Mouse (Mus musculus) heart, embryonic 15.5 days (tissue): Measurements from ENCODE around the gene Pah. TPM values are rescaled to one million over a fixed set of nuclear protein-coding genes. Genes with fewer than 3 reads are reported as not detected.

ENCODE experiments used
- ATAC-seq: fragments of 200-750 bp; cut with Nextera tagmentation; replicated peaks from 2 replicates; pipeline ENCODE4 v1.8.0; 2017; ENCODE audit warnings: low read depth, moderate TSS enrichment; ENCODE audit not compliant: insufficient number of reproducible peaks, insufficient read depth, low FRiP score
- H3K27ac ChIP-seq: fragments of 300-500 bp; sonication (generic); 2 replicates; pipeline ENCODE4 v1.5.1; 2015; ENCODE audit warnings: mild to moderate bottlenecking, inconsistent platforms
- H3K27me3 ChIP-seq: fragments of 300-500 bp; sonication (generic); 2 replicates; pipeline ENCODE4 v1.6.1; 2015; ENCODE audit warnings: inconsistent platforms
- H3K36me3 ChIP-seq: fragments of 300-500 bp; sonication (generic); 2 replicates; pipeline ENCODE4 v1.6.1; 2015; ENCODE audit warnings: mild to moderate bottlenecking, inconsistent platforms
- H3K4me1 ChIP-seq: fragments of 300-500 bp; sonication (generic); replicated peaks from 2 replicates; pipeline ENCODE4 v1.6.1; 2015; ENCODE audit warnings: inconsistent platforms
- H3K4me2 ChIP-seq: fragments of 300-500 bp; sonication (generic); 2 replicates; pipeline ENCODE4 v1.6.1; 2015; ENCODE audit warnings: inconsistent platforms, mild to moderate bottlenecking, moderate library complexity
- H3K4me3 ChIP-seq: fragments of 300-500 bp; sonication (generic); 2 replicates; pipeline ENCODE4 v1.5.1; 2015; ENCODE audit warnings: mild to moderate bottlenecking, inconsistent platforms
- H3K9ac ChIP-seq: fragments of 300-500 bp; sonication (generic); 2 replicates; pipeline ENCODE4 v1.6.1; 2015; ENCODE audit warnings: mild to moderate bottlenecking, inconsistent platforms
- H3K9me3 ChIP-seq: fragments of 300-500 bp; sonication (generic); replicated peaks from 2 replicates; pipeline ENCODE4 v1.6.1; 2016; ENCODE audit warnings: inconsistent platforms
- WGBS: fragments of 180-500 bp; shearing (Covaris S2); methylation state at CpG from one replicate; pipeline ENCODE4 v1.1.7; 2015; ENCODE audit warnings: mixed read lengths; 5-methylcytosine and 5-hydroxymethylcytosine counted together
- polyA plus RNA-seq: library from polyadenylated mRNA; unstranded; fragments of >200 nt; fragmentation: Nextera tagmentation; extraction: Ambion mirVana; gene quantifications from 2 replicates; pipeline ENCODE4 v1.2.1, GENCODE M21; 2015

The Pah gene
- polyA plus RNA-seq, 1 experiment from 2014 or later = not detected

DNA sequence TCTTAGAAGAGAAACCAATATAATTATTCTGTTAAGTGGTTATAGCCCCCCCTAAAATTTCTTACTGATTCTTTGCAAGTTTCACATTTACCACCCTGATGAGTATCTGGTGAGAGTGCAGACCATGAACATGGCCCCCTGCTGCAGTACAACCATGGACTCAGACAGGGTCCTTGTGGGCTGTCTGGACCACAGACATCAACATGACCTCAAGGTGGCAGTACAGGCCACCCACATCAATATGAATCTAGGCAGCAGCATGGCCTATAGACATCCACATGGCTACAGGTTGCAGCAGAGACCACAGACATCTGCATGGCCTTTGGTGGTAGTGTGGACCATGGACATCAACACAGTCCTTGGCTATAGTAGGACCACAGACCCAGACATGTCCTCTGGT, 8.5 kb upstream of the Pah start:
- H3K9me3 ChIP-seq = no peaks in the 10 kb centered on the region
- H3K27ac ChIP-seq = no peak overlapping the region
- no peaks in the 10 kb centered on the region for H3K36me3 ChIP-seq
- H3K27me3 ChIP-seq = no peaks in the 10 kb centered on the region
- H3K4me3 ChIP-seq = no peak overlapping the region
- H3K9ac ChIP-seq = no peak overlapping the region
- no peaks in the 10 kb centered on the region for H3K4me1 ChIP-seq
- ATAC-seq = no peak
- H3K4me2 ChIP-seq = no peak overlapping the region

DNA sequence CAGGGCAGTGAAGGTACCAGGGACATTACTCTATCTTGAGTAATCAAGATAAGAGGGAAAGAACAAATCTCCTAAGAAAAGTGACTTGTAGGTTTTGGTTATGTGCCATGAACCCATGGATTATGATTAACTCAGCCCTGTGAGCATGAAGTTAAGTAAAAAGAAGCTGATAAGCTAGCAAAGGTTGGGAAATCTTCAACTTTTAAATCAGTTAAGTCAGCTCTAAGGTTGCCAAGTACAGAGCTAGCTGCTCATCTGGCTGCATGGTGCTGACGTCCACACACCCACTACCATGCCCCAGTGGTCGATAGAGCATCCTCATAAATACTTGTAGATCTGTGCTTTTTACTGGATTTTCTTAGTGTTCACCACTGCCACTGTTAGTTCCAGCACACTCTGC, 3.0 kb upstream of the Pah start:
- Histone ChIP-seq H3K9me3 (no peaks in the 10 kb centered on the region), H3K4me2 (no peak overlapping the region), H3K27ac (no peak overlapping the region), H3K4me1 (no peaks in the 10 kb centered on the region), H3K9ac (no peak overlapping the region), H3K4me3 (no peak overlapping the region), H3K36me3 (no peaks in the 10 kb centered on the region), H3K27me3 (no peaks in the 10 kb centered on the region)
- ATAC-seq = no peak
- WGBS = 71% methylated on average over 2 of the region's 2 CpGs

DNA sequence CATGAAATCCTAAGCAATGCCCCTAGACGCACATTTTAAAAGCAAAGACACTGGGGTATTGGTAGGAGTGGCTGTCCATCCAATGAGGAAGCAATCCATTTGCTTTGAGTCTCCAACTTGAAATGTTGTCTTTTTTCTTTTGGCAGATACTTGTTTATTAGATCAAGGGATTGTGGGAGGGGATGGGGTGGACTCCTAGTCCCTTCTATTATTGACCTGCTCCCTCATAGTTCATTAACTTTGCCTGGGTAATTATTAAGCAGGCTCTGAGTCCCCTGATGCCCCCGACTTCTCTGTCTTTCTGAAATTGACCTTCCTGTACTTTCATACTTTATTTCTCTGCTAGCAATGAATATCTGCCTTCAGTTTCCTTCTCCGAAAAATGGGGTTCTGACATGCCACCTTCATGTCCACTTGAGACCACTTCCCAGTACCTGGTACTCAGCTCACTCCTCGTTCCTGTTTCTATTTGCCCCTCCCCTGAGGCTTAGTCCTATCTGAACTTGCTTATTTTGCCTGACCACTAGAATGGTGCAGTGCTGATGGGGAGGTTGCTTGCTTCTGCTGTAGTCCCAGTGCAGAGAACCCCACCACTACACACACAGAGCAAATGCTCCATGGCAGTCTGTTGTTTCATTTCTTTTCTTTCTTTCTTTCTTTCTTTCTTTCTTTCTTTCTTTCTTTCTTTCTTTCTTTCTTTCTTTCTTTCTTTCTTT, 1.0 kb upstream of the Pah start:
- Histone ChIP-seq H3K4me2 (no peak overlapping the region), H3K9me3 (no peaks in the 10 kb centered on the region), H3K27ac (no peak overlapping the region), H3K27me3 (no peaks in the 10 kb centered on the region), H3K4me1 (no peaks in the 10 kb centered on the region), H3K36me3 (no peaks in the 10 kb centered on the region), H3K4me3 (no peak overlapping the region), H3K9ac (no peak overlapping the region)
- no peak for ATAC-seq
- WGBS = 65% methylated on average over 4 of the region's 4 CpGs

DNA sequence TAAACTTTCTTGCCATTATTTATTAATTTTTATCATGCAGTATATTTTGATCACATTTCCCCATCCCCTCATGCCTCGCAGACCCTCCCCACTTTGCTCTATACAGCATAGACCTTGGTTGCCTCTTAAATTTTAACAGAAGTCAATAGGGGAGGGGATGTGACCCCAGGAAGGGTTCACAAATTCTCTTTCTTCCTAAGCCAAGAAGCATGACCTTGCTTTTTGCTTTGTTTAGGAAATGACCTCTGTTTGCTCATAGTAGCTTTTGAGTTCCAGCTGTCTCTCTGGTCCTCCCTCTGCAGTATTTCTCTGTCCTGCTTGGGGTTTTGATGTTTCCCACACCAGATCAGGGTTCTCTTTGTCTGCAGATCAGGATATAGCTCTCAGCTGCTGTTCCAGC, 12.6 kb downstream of the Pah start:
- WGBS = 75% methylated on average over 1 of the region's 1 CpGs
- H3K4me2 ChIP-seq = no peak overlapping the region
- no peak overlapping the region for H3K4me3 ChIP-seq
- H3K9ac ChIP-seq = no peak overlapping the region
- H3K27ac ChIP-seq = no peak overlapping the region
- no peaks in the 10 kb centered on the region for H3K36me3 ChIP-seq
- no peaks in the 10 kb centered on the region for H3K9me3 ChIP-seq
- no peak for ATAC-seq
- no peaks in the 10 kb centered on the region for H3K4me1 ChIP-seq
- H3K27me3 ChIP-seq = no peaks in the 10 kb centered on the region

DNA sequence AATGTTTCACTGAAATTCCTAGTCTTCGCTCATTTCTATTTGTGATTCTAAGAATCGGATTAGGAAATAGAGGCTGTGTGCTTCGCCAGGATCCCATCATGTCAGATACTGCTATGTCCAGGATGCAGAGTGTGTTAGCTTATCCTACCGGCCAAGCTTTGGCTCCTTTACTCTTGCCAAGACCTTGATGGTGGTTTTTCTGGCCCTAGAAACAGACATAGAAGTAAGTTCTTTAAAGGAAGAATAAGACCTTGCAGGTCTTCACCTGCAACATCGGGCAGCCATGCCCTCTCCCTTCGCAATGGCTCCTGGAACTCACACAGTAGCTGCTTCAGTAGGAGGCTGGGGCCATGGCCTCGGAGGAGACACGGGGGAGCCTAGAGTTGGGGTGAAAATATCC, 24.2 kb downstream of the Pah start:
- 82% methylated on average over 8 of the region's 8 CpGs for WGBS
- H3K4me3 ChIP-seq = no peak overlapping the region
- no peak overlapping the region for H3K9ac ChIP-seq
- no peak for ATAC-seq
- no peak overlapping the region for H3K27ac ChIP-seq
- H3K27me3 ChIP-seq = 0 out of 2 replicates have a peak, but pooled peaks cover under 1% of the 10 kb centered on the region
- no peaks in the 10 kb centered on the region for H3K36me3 ChIP-seq
- H3K9me3 ChIP-seq = no peaks in the 10 kb centered on the region
- H3K4me1 ChIP-seq = no peaks in the 10 kb centered on the region
- H3K4me2 ChIP-seq = no peak overlapping the region

DNA sequence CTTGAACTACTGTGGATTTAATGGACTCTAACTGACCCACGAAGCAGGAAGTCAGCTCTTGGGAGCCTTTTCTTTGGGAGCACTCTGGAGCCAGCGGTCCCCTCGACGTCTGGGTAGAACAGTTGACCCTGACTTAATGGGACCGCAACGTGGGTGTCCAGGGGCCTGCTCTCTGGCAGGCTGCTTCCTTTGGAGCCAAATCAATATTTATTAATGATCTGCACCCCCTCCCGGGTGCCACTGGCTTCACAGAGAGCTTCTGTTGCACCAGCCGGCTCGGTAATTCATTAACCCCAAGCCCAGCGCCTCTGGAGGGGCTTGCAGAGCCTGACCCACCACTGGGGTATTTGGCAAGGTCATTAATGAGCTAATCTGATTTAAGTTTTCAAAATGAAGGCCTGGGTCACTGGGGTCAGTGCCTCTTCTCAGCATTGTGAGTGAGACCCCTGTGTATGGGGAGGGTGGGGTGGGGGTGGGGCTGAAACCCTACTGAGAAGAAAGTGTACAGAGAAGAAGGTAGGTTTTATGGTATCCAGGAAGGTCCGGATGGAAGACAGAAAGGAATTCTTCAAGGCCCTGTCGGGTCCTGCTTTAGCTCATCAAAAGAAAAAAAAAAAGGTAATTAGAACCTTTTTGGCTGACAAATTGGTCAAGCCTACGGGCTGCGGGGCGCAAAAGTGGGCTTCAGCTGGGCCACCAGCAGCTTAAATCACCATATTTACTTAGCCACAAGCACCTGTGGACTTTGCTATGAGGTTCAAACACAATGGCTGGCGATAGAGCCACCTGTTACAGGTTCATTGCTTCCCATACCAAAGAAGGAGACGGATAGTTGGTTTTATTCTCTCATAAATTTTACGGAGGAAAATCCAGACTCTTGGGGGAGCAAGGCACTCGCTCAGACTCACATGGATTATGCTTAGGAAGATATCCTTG, 25.0 kb downstream of the Pah start:
- 56% methylated on average over 19 of the region's 19 CpGs for WGBS
- Histone ChIP-seq H3K36me3 (no peaks in the 10 kb centered on the region), H3K27me3 (0 out of 2 replicates have a peak, but pooled peaks cover 9% of the 10 kb centered on the region), H3K4me3 (no peak overlapping the region), H3K9me3 (no peaks in the 10 kb centered on the region), H3K4me1 (no peaks in the 10 kb centered on the region), H3K9ac (no peak overlapping the region), H3K4me2 (no peak overlapping the region), H3K27ac (no peak overlapping the region)
- no peak for ATAC-seq

DNA sequence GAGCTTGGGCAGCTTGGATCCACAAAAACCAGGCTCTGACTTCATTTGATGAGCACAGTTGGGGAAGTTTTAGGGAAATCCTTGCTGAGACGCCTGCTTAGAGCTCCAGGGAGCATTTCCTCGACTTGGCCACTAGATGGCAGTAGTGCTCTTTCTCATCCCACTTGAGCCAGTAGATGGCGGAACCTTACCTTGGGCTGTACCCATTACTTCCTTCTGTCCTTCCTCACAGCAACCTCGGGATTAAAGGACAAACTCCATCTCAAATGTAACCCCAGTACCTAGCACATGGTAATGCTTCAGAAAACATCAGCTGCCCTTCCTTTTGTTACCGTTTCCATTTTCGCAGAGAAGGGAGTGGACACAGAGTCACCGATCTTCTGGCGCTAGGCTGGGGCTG, 31.1 kb downstream of the Pah start:
- Histone ChIP-seq H3K36me3 (no peaks in the 10 kb centered on the region), H3K9me3 (no peaks in the 10 kb centered on the region), H3K9ac (no peak overlapping the region), H3K4me3 (no peak overlapping the region), H3K27me3 (0 out of 2 replicates have a peak, but pooled peaks cover 14% of the 10 kb centered on the region), H3K27ac (no peak overlapping the region), H3K4me1 (no peaks in the 10 kb centered on the region), H3K4me2 (peak overlapping the region; percentile 34; the same call in 1 of the 2 replicates)
- WGBS = 29% methylated on average over 8 of the region's 8 CpGs
- no peak for ATAC-seq

DNA sequence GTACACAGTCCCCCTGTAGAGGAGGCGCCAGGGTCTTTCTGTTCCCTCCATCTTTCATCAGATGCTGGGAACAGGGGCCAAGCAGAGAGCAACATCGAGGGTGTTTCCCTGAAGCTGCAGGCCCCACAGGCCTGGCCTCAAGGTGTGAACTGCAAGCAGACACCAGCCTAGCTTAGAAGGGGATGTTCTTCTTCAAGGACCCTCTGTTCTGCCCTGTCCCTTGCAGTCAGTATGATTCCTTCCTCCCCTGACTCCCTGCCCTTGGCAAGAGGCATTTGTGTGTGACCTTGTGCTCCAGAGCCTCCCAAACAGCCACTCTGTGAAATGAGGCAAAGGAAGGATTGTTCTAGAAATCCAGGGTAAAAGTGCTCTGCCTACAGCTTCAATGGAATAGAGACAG, 34.8 kb downstream of the Pah start:
- Histone ChIP-seq H3K9me3 (no peaks in the 10 kb centered on the region), H3K9ac (no peak overlapping the region), H3K4me3 (no peak overlapping the region), H3K27ac (no peak overlapping the region), H3K4me2 (no peak overlapping the region), H3K36me3 (no peaks in the 10 kb centered on the region), H3K27me3 (0 out of 2 replicates have a peak, but pooled peaks cover 6% of the 10 kb centered on the region), H3K4me1 (no peaks in the 10 kb centered on the region)
- WGBS = 51% methylated on average over 2 of the region's 2 CpGs
- ATAC-seq = no peak

DNA sequence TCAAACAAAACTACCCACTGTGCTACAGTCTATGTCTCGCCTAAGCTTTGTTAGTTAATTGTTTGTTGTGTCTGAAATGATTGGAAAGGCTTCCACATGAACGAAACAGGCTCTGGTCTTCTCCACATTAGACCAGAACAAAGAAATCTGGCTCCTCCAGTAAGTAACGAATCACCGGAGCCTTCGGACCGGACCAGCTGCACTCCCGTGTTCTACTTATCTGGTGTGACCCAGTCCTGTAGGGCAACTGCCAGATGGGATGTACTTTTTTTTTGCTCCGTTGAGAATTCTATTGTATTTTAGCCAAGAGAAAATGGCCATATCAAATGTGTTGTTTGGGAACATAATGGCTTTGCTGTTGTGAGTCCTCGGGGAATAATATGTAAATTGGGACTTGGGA, 42.2 kb downstream of the Pah start:
- Histone ChIP-seq H3K9ac (no peak overlapping the region), H3K36me3 (no peaks in the 10 kb centered on the region), H3K9me3 (no peaks in the 10 kb centered on the region), H3K27ac (no peak overlapping the region), H3K4me1 (no peaks in the 10 kb centered on the region), H3K4me2 (no peak overlapping the region), H3K4me3 (no peak overlapping the region), H3K27me3 (no peaks in the 10 kb centered on the region)
- WGBS = 73% methylated on average over 9 of the region's 9 CpGs
- ATAC-seq = no peak

DNA sequence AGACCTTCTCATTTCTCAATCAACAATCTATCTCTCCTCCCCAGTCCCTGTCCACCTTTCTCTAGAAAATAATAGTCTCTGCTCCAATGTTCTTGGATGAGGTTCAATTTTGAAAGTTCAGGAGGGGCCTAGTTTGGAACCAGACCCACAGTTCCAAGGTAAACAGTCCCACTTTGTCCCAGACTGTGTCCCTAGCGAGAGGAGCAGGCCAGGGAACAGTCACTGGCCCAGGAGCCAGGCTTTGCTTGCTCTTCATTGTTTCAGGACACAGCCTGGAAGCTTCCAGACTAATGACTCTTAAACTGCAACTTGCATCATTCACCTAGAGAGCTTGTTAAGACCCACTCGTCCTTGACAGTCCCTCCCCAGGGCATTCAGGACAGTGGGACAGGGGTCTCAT, 44.1 kb downstream of the Pah start:
- H3K9ac ChIP-seq = no peak overlapping the region
- no peaks in the 10 kb centered on the region for H3K27me3 ChIP-seq
- H3K4me1 ChIP-seq = no peaks in the 10 kb centered on the region
- no peaks in the 10 kb centered on the region for H3K36me3 ChIP-seq
- no peak overlapping the region for H3K27ac ChIP-seq
- no peak overlapping the region for H3K4me2 ChIP-seq
- ATAC-seq = no peak
- 49% methylated on average over 2 of the region's 2 CpGs for WGBS
- H3K9me3 ChIP-seq = no peaks in the 10 kb centered on the region
- H3K4me3 ChIP-seq = no peak overlapping the region

DNA sequence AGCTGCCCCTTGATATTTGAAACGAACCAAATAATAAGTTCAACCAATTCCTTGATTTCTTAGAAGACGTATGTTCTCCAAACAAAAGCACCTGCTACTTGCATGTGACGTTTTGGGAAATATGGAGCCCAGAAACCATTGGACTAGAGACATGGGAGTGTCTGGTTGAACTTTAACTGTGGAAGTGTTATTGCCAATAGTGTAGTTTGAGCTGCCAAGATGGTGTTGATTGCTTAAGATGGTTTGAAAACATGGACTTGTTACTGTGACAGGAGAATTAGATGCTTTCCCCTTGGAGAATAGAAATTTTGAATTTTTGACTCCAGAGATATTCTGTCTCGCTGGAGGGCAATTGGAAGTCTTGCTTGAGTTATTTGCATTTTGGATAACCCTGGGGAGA, 50.9 kb downstream of the Pah start:
- no peak overlapping the region for H3K4me2 ChIP-seq
- no peak for ATAC-seq
- H3K4me1 ChIP-seq = no peaks in the 10 kb centered on the region
- no peak overlapping the region for H3K9ac ChIP-seq
- no peaks in the 10 kb centered on the region for H3K27me3 ChIP-seq
- no peak overlapping the region for H3K4me3 ChIP-seq
- 71% methylated on average over 4 of the region's 4 CpGs for WGBS
- H3K36me3 ChIP-seq = no peaks in the 10 kb centered on the region
- no peaks in the 10 kb centered on the region for H3K9me3 ChIP-seq
- no peak overlapping the region for H3K27ac ChIP-seq
